ENCODE assay signal across 8 mouse cellular contexts in genomic region chr9:110051869-110052661, GRCm38 (mm10).
A peak's percentile ranks its signal among the peaks of the same experiment; 100 is the strongest.
DNase-seq lines count a peak whose midpoint lies in the region; ATAC-seq lines count a peak whose summit lies in the region.
"Had no signal": no experiment of that assay in that cellular context is flagged by ENCODE, and none has a peak within 500 bp of the region (broad histone marks: within the 10 kb centered on the region; RNA-seq: fewer than 3 reads in every experiment).

No protein-coding gene starts in this region.

- H3K27ac ChIP-seq in embryonic facial prominence, embryonic 14.5 days (replicated peaks; ENCODE audit: low read depth, low read length) = no peak overlapping the region; the same call in 1 of the 2 replicates
- H3K27ac ChIP-seq in hindbrain, embryonic 11.5 days (ENCODE audit: low read depth, low read length) = peak overlapping the region; percentile 90
- no peak overlapping the region for H3K27ac ChIP-seq in limb, embryonic 13.5 days
- H3K27ac ChIP-seq: lung, embryonic 15.5 days had no signal

- H3K9me3 ChIP-seq in embryonic facial prominence, embryonic 14.5 days (ENCODE audit: control insufficient read depth, low read length) = no peaks in the 10 kb centered on the region
- H3K9me3 ChIP-seq in hindbrain, embryonic 11.5 days (ENCODE audit: control insufficient read depth, low read length) = no peaks in the 10 kb centered on the region
- no peaks in the 10 kb centered on the region for H3K9me3 ChIP-seq in limb, embryonic 13.5 days
- H3K9me3 ChIP-seq: lung, embryonic 15.5 days had no signal

- H3K9ac ChIP-seq in embryonic facial prominence, embryonic 14.5 days (ENCODE audit: low read depth, low read length) = peak overlapping the region; percentile 39
- peak overlapping the region; percentile 59 for H3K9ac ChIP-seq in hindbrain, embryonic 11.5 days (ENCODE audit: low read depth, low read length)
- peak overlapping the region; percentile 2; the same call in 1 of the 2 replicates for H3K9ac ChIP-seq in limb, embryonic 13.5 days
- H3K9ac ChIP-seq: lung, embryonic 15.5 days had no signal

- H3K4me3 ChIP-seq in embryonic facial prominence, embryonic 14.5 days (ENCODE audit: low read depth, low read length) = peak overlapping the region; percentile 13; the same call in 1 of the 2 replicates
- H3K4me3 ChIP-seq in hindbrain, embryonic 11.5 days (ENCODE audit: low read depth, low read length) = peak overlapping the region; percentile 33
- no peak overlapping the region for H3K4me3 ChIP-seq in limb, embryonic 13.5 days
- H3K4me3 ChIP-seq: lung, embryonic 15.5 days had no signal

- DNase-seq in cerebellum, adult 9-10 months = peak; percentile 84
- DNase-seq in embryonic facial prominence, embryonic 14.5 days (ENCODE audit: low spot score) = peak; percentile 50
- peak; percentile 55 for DNase-seq in hindbrain, embryonic 11.5 days (ENCODE audit: low spot score)
- no peak for DNase-seq in urinary bladder, postnatal 14 days (ENCODE audit: low spot score)
- no peak for DNase-seq in ovary, postnatal 14 days (ENCODE audit: low spot score)
- no peak for DNase-seq in kidney, adult 8-10 months

- 29% methylated on average over 23 of the region's 23 CpGs for WGBS in embryonic facial prominence, embryonic 14.5 days
- WGBS in hindbrain, embryonic 11.5 days = 19% methylated on average over 23 of the region's 23 CpGs
- 73% methylated on average over 23 of the region's 23 CpGs for WGBS in limb, embryonic 13.5 days

- peak overlapping the region; percentile 44 for H3K4me2 ChIP-seq in embryonic facial prominence, embryonic 14.5 days (ENCODE audit: low read depth, low read length)
- peak overlapping the region; percentile 54 for H3K4me2 ChIP-seq in hindbrain, embryonic 11.5 days (replicated peaks; ENCODE audit: low read depth, low read length)
- no peak overlapping the region for H3K4me2 ChIP-seq in limb, embryonic 13.5 days (replicated peaks)
- H3K4me2 ChIP-seq: lung, embryonic 15.5 days had no signal

- peak; percentile 34 for ATAC-seq in embryonic facial prominence, embryonic 14.5 days (ENCODE audit: low read depth)
- no peak for ATAC-seq in hindbrain, embryonic 11.5 days (ENCODE audit: low FRiP score)
- ATAC-seq in limb, embryonic 13.5 days (ENCODE audit: low FRiP score, low read depth) = no peak

- H3K4me1 ChIP-seq in embryonic facial prominence, embryonic 14.5 days (ENCODE audit: control insufficient read depth, insufficient read depth, low read length) = peaks cover 15% of the 10 kb centered on the region
- peaks cover 14% of the 10 kb centered on the region; the same call in 1 of the 2 replicates for H3K4me1 ChIP-seq in hindbrain, embryonic 11.5 days (replicated peaks; ENCODE audit: control insufficient read depth, insufficient read depth, low read length)
- peaks cover 17% of the 10 kb centered on the region; the same call in 1 of the 2 replicates for H3K4me1 ChIP-seq in limb, embryonic 13.5 days

- H3K27me3 ChIP-seq in embryonic facial prominence, embryonic 14.5 days (replicated peaks; ENCODE audit: control insufficient read depth, insufficient read depth, low read length) = no peaks in the 10 kb centered on the region
- H3K27me3 ChIP-seq in hindbrain, embryonic 11.5 days (ENCODE audit: control insufficient read depth, insufficient read depth, low read length) = no peaks in the 10 kb centered on the region
- no peaks in the 10 kb centered on the region for H3K27me3 ChIP-seq in limb, embryonic 13.5 days
- H3K27me3 ChIP-seq: lung, embryonic 15.5 days had no signal

- no peaks in the 10 kb centered on the region for H3K36me3 ChIP-seq in embryonic facial prominence, embryonic 14.5 days (ENCODE audit: control insufficient read depth, insufficient read depth, low read length)
- no peaks in the 10 kb centered on the region for H3K36me3 ChIP-seq in hindbrain, embryonic 11.5 days (ENCODE audit: control insufficient read depth, insufficient read depth, low read length)
- peaks cover 12% of the 10 kb centered on the region for H3K36me3 ChIP-seq in limb, embryonic 13.5 days
- H3K36me3 ChIP-seq: lung, embryonic 15.5 days had no signal

Comparison
In these comparisons a context has a peak if more than half of its experiments do, and no peak if none do; other contexts are left out.
1. DNase-seq: peak in cerebellum, adult 9-10 months (single experiment), embryonic facial prominence, embryonic 14.5 days (single experiment) and hindbrain, embryonic 11.5 days (single experiment); none in urinary bladder, postnatal 14 days (single experiment), ovary, postnatal 14 days (single experiment) and kidney, adult 8-10 months (0 of 2).
2. H3K9ac ChIP-seq: peak in every context shown above with its lines; median percentile 59 in hindbrain, embryonic 11.5 days; 39 in embryonic facial prominence, embryonic 14.5 days; 2 in limb, embryonic 13.5 days.